Mouse (Mus musculus): ENCODE measurements around the gene Mylk3.
A peak's percentile ranks its signal among the peaks of the same experiment; 100 is the strongest.

Gene Mylk3

DNA sequence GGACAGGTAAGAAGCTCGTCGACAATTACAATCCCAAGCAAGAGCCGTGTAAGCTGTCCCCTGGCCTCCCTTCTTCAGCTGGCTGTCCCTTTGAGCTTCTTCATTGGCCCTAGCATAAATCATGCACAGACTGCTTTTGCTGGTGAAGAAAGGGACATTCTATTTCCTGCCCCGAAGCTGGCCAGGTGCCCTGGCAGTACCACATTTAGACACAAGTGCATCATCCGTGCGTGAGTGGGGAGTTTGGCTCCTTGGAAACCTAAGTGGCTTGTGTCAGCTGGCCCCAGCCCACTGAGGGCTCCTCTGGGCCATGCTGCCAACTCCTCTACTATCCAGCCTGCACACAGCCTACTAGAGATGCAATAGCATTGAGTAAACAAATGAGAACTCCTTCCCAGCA, at the start of gene Mylk3:
TSS of gene Mylk3 (minus strand) at position 141 of the 400 bp plus-strand sequence.
- DNase-seq (ENCODE audit: low read depth, low spot score): no peak

DNA sequence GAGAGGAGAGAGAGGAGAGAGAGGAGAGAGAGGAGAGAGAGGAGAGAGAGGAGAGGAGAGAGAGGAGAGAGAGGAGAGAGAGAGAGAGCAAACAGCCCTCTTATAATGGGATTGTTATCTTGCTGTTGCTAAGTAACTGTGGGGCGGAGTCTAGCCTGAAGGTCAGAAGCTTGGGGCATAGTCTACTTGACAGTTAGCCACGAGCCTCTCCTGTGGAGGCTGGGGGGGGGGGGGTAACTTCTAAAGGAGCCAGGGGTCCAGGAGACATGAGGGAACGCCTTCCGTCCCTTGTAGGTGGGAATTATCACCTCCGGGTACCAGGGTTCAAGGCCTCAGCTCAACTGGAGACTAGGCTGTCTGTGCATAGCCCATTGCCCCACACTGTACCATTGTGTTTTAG, 49.6 kb upstream of the Mylk3 start:
- no peak for DNase-seq (ENCODE audit: low read depth, low spot score)

DNA sequence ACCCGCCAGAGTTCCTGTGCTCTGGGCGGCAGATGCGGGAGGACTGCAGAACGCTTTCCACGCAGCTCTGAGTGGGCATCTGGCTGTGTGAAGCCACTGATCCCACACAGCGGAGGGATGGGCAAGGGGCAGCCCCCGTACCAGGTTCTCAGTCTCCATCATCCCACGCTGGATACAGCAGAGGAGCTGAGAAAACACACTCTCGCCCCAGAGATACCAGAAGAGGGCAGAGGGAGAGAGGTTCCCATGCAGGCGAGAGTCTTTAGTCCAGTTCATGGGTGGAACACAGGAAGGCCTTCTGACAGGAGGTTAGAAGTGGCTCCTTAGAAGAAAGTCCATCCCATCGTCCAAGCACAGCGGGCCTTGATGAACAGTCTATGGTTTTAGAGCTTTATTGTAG, 48.7 kb upstream of the Mylk3 start:
- no peak for DNase-seq (ENCODE audit: low read depth, low spot score)

DNA sequence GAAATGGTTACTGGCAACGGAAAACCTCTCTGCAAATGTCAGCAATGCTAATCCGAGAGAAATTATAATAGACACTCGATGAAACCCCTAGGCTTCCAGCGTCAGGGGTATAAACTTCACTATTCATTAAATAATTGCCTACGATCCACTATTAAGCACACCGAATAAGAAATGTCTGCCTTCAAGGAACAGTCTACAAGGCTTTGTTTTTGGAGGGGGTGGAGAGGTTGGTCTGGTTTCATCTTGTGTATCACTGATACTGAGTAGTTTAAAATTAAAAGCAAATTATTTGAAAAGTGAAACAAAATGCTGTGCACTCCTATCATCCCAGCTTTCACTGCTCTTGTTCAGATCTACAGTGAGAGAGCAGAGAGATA, 46.9 kb upstream of the Mylk3 start:
- no peak for DNase-seq (ENCODE audit: low read depth, low spot score)

DNA sequence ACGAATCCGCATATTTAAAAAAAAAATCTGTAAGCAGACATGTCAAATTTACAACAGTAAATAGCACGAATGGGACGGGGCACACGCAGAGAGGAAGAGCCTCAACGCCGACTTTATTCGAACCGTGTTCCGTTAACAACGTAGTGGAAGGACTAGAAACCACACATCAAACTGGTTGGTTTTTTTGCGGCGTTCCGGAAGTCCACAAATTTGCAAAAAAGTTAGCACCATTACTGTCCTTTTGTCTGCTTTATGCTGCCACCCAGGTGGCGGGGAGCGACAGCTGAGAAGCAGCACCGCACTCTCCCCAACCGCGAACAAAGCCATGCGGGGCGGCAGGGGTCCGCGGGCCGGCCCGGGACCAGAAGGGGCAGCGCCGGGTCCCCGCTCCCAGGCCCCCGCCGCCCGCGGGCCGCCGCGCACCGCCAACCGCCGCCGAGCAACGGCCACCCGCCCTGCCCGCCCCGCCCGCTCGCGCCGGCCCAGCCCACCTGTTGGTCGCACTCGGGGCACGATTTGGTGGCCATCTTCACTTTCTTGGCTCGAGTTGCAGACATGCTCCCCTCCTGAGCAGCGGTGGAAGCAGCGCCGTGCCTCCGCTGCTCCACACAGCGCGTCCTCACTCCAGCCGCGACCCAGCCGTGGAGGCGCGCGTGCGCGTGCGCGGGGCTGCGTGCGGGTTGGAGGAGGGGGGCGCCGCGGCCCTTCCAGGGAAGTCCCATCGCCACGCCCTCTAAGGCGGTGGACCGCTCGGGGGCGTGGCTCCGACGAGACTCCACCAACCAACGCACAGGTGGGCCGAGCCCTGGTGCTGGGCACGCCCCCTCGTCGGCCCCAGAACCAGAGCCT, 46.2 kb upstream of the Mylk3 start, which contains the start of gene 4921524J17Rik:
TSS of gene 4921524J17Rik (minus strand) at position 666 of the 849 bp plus-strand sequence.
- DNase-seq (ENCODE audit: low read depth, low spot score): peak; percentile 96

DNA sequence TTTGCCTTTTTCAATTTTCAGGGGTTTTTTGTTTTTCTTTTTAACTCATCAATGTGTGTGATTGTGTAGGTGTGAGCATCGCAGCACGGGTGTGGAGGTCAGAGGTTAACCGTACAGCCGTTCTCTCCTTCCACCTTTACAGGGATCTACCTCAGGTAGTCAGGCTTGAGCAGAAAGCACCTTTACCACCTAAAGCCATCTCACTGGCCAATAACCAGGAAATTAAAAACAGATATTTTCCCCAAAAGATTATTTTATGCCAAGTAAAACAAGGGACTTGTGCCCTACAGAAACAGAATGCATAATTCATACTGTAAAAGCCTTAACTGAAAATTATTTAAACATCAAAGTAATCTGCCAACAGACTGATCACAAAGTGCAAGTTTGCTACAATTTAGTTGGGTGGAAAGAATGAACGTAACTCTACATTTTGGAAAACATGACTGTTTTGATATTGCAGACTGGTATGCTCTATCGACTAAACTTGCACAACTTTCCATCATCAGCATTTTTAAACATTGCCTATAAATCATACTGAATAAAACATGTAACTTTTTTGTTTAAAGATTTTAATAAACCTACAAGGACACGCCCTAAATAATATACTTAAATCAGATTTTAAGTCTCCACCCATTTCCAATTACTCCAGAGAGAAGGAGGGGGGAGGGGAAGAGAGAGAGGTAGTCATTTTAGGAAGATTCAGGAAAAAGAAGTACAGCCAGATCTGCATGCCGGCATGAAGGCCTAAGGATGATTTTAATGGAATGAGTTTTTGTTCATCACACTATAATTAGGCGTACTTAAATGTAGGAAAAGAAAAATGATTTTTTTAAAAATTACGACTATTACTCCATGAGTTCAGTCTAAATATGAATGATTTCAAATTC, 45.4 kb upstream of the Mylk3 start:
- no peak for DNase-seq (ENCODE audit: low read depth, low spot score)

DNA sequence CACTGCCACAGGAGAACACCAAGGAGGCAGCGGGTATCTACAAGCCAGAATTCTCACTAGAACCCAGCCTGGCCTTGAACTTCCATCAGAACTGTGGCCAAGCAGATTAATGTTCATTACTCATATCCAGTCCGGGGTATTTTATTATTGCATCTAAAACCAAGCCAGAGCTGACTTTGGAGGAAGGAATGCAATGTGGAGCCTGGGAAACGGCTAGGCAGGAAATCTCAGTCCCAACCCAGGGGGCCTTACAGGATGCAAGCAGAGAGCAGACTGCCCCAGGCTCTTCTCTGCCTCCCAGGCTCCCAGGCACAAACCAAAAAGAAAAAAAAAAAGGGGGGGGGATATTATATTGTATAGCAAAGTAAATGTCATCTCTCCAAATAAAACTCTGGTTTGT, 44.7 kb upstream of the Mylk3 start:
- DNase-seq (ENCODE audit: low read depth, low spot score): no peak

DNA sequence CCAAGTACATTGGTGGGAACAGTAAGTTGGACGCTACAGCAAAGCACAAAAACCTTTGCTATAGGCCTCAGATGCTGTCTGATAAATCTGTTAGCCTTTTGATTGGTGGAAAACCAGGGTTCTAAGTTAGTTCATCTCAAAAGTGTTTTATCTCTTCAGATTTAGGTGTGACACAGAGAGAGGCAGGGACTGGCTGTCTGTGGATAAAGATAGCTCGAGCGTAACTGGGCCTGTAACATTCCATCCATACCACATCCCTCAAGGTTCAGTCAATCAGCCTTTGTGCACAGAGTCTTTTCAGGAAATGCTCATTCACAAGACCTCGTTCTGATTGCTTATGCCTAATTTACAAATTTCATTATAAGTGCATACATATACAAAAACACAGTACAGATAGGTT, 43.1 kb upstream of the Mylk3 start:
- no peak for DNase-seq (ENCODE audit: low read depth, low spot score)

DNA sequence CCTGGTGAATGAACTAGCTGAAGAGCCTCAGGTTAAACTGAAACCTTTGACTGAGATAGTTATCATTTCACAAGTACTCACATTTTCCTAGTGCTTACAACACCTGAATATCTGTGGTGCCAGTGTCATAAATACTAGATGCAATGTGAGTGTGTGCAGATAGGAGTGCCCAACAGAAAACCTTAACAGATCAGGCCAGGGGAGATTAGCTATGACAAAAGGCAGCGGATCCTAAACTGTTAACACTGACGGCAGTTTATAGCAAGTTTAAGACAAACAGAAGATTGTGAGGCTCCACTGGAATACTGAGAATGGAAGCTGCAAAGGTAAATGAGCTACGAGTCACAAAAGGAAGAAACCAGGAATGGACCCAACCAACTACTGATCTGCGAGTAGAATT, 40.9 kb upstream of the Mylk3 start:
- no peak for DNase-seq (ENCODE audit: low read depth, low spot score)

DNA sequence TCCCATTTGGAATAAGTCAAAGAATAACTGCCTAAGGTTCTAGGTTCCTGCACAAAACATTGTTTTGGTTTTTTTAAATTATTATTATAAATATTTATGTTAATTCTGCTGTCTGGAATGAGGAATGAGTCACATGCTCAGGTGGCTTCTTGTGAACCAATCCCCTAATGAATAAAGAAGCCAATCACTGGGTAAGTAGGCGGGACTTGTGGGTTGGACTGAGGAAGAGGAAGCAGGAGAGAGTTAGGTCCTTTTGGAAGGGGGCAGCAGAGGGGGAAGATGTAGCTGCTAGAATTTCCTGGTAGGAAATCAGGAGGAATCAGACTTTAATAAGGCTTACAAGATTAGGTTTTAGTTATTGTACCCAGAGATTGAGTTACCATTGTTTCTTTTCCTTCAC, 35.2 kb upstream of the Mylk3 start:
- DNase-seq (ENCODE audit: low read depth, low spot score): no peak

DNA sequence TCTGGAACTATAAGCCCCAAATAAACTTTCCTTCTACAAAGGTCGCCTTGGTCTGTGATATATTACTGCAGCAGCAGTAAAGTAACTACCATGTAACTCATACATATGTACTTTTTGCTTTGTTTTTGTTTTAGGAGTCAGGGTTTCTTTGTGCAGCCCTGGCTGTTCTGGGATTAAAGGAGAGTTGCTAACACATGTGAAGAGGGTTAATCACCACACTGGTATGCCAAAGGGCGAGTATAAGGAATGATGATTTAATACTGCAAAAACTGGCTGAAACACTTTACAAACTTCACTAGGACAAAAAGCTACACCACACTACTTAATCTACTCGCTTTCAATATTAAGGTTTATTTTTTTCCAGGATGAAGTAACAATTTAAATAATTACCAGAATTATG, 22.4 kb upstream of the Mylk3 start:
- no peak for DNase-seq (ENCODE audit: low read depth, low spot score)

DNA sequence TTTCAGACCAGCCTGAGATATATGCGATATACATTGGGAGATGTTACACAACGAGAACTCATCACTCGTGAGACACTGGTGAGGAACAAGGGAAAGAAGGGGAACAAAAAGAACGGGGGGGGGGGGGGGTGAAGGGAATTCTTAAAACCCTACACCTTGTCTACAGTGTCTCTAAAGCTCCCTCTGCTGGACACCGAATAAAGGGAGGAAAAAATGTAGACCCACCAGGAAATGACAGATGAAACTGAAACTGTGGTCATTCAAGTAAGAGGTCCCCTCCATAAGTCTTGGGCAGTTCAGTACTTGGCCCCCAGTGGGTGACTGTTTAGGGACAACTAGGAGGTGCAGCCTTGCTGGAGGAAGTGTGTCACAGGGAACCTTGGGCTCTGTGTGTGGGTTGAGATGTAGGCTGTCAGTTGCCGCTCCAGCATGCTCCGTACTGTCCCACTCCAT, 21.9 kb upstream of the Mylk3 start:
- no peak for DNase-seq (ENCODE audit: low read depth, low spot score)

DNA sequence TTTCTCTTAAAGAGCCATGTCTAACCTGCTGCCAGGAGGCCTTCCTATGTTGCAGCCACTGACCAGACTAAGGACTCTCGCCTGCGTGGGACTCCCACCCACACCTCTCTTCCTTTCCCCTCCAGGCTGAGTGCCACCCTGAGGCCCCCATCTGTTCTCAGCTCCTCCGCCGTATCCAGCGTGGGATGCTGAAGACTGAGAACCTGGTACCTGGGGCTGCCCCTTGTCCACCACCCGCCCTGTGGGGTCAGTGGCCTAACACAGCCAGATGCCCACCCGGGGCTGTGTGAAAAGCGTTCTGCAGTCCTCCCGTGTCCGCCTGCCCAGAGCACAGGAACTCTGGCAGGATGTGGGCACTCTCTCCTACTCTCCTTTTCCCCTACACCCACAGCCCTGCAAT, 19.8 kb upstream of the Mylk3 start:
- no peak for DNase-seq (ENCODE audit: low read depth, low spot score)

DNA sequence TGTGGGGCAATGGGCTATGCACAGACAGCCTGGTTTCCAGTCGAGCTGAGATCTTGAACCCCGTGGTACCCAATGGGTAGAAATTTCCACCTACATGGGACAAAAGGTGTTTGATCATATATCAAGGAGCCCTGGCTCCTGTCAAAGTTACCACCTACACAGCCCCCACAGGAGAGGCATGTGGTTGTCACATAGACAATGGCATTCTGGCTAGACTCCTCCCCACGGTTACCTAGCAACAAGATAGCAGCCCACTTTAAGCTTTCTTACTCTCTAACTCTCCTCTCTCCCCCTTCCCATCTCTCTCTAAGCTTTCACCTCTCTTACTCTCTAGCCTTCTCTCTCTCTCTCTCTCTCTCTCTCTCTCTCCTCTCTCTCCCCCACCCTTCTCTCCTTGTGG, 19.3 kb upstream of the Mylk3 start:
- no peak for DNase-seq (ENCODE audit: low read depth, low spot score)

DNA sequence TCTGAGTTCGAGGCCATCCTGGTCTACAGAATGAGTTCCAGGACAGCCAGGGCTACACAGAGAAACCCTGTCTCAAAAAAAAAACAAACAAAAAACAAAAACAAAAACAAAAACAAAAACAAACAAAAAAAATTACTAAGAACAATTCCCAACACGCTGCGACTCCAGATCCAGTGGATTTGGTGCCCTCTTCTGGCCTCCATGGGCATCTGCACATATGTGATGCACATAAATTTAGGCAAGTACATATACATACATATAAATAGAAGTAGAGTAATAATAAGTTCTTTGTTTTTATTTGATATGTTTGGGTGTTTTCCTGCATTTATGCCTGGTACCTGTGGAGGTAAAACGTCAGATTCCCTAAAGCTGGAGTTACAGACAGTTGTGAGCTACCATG, 12.4 kb upstream of the Mylk3 start:
- no peak for DNase-seq (ENCODE audit: low read depth, low spot score)

DNA sequence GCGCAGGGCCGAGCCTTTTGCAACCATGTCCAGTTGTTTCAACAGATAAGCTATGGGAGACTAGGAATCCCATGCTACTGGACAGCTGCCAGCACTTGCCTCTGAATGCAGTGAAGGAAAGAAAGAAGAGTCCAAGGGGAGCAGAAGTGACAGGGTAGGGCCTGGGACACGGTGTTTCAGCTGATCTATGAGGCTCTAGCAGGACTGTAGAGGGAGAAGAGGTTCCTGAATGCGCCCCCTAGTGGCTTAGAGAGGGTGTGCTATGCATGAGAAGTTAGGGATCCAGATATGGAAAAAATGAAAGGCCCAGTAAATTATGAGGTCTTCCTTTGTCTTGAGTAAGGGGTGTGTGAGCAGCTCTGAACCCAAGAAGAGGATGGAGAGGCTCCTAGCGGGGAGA, 11.4 kb upstream of the Mylk3 start:
- peak; percentile 26 for DNase-seq (ENCODE audit: low read depth, low spot score)

DNA sequence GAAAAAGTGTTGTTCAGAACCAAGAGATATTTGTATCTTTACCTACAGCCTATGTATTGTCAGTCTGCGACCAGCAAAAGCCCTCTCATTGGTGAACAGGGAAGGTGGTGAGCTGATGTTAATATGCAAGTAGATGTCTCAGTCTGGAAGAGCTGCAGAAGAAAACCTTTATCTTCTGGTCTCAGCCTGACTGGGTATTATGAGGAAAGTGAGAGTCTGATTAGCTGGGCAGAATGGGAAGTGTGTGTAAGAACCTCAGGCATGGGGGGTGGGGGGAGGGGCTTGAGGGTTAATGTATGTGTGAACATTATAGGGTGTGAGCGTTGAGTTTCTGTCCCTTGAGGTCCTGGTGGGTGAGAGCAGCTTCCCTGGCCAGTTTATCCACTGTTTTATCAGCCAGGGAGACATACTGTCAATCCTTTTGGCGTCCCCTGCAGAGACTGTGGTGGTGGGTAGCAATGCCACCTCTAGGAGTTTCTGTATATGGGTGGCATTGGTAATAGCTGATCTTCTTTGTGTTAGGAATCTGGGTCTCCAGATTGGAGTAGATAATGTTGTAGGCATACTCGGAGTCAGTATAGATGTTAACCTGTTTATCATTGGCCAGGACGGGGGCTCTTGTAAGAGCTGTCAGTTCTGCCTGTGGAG, 10.4 kb upstream of the Mylk3 start:
- no peak for DNase-seq (ENCODE audit: low read depth, low spot score)

DNA sequence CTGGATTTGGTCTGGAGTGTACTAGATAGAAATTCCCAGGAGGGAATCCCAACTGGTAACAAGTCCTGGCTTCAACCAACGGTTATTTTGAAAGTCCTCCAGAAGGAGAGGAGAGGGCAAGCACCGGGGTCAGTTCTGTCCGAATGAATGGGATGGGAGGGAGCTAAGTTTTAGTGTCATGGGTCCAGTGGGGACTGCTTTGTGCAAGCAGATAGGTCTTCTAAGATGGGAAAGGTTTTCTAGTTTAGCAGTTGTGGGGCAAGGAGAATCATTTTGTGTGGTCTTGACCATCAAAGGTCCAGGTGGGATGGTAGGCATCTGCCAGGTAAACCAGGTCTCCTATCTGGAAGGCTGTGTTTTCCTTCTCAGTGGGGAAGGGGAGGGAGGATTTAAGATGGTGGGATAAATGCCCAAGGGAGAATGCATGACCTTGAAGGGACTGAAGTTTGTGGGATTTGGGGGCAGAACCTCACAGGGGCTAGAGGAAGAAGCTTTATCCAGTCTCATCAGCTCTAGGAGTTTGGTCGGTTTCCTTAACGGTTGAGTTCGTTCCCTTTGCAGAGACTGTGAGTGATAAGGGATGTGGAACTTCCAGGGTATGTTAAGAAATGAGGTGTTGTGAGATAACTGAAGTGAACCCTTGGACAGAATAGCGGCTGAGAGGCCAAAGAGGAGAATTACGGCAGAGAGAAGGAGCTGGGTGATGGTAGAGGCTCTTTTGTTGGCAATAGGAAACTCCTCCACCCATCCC, 9.7 kb upstream of the Mylk3 start:
- DNase-seq (ENCODE audit: low read depth, low spot score): no peak

DNA sequence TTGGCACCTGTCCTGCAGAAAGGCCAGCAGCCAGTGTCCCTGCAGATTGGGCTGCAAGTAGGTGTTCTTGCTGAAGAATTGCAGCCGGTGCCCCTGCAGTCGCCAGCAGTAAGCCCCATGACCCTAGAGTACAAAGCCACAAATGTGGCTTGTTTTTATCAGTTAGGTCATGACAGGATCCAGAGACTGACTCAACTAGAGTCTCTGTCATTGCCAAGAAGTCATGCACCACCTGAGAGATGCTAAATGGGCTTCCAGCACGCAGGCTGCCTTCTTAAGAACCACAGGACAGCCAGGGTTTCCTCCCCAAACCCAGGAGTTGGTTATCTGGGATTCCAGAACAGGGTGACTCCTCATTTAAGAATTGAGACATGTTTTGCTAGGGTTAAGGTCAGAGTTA, 8.9 kb upstream of the Mylk3 start:
- DNase-seq (ENCODE audit: low read depth, low spot score): no peak

DNA sequence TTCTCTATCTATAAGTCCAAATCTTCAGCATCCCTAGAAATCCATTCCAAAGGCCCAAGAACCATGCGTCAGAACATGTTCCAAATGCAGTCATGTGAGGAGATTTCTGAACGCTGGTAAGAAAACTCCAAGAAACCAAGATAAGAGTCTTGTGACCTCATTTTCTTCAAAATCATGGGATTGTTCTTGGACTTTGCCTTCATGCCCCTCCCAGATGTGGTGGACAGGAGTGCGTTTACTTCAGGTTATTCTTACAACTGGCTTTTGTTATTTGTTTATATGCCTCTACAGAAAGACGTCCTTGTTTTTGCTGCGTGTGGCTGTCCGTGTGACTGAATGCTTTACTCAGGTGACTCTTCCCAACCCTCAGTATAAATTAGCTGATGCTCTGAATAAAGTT, 7.1 kb upstream of the Mylk3 start:
- DNase-seq (ENCODE audit: low read depth, low spot score): no peak

DNA sequence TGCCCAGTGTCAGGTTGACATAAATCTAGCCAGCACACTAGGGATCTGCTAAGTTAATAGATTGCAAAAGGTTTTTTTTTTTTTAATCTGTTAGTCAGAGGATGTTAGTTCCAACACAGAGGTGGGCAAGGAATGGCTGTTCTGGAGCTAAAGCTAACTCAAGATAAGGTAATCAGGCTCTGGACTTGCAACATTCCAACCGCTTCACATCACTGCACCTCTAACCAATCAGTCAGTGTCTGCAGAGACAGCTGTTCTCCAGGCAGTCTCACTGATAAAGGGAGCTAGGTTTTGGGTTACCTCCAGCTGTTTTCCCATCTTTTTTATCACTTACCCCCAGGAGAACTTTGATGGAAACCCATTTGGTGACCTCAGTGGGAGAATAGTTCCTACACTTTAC, 5.3 kb upstream of the Mylk3 start:
- no peak for DNase-seq (ENCODE audit: low read depth, low spot score)

DNA sequence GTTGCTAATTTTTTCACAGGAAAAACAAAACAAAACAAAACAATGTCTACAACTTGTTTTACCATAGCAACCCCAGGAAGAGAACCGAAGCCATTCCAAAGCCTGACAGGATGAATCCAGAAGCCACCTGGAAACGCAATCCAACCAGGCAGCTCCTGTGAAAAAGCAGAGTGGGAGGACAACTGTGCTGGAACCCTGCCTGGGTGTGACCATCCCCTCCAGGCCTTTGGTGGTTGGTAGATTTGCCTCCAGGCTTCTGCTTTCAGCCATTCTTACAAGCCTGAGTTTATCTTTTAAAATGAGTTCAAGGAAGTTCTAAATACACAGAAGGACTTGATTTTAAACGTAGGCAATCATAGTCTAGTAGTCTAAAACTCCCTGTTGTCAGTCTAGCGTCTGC, 4.2 kb downstream of the Mylk3 start:
- DNase-seq (ENCODE audit: low read depth, low spot score): no peak

All from skeletal muscle tissue, adult 2 months (tissue).